Mouse (Mus musculus) adrenal gland, adult 18-20 months (tissue): ENCODE measurements around the gene Tent5b. TPM values are rescaled to one million over a fixed set of nuclear protein-coding genes. Genes with fewer than 3 reads are reported as not detected.

Source experiments
- DNase-seq, 2 experiments: peaks; one replicate each; pipeline ENCODE4 v3.0.0; 2021 to 2022; ENCODE audit warnings: low spot score in 2 of 2
- total RNA-seq, 2 experiments: library from RNA; stranded (reverse); gene quantifications; 1 replicate in 1 of 2; 2 replicates in 1 of 2; pipeline ENCODE4 v1.2.3; 2021

Gene Tent5b
- total RNA-seq, 2 experiments from 2014 or later, result 2.0 to 4.6 TPM

- peak; percentile 81 to 82 for DNase-seq
These were observed 11.9 kb upstream of the Tent5b start for GRCm38 (mm10) chr4:133468080-133468479.

GRCm38 (mm10) chr4:133469122-133469521, 10.8 kb upstream of the Tent5b start:
- DNase-seq, result no peak

- DNase-seq, result no peak
These were observed 8.7 kb upstream of the Tent5b start for GRCm38 (mm10) chr4:133471135-133471821.

- DNase-seq, result no peak
These were observed 6.1 kb upstream of the Tent5b start for GRCm38 (mm10) chr4:133473833-133474232.

GRCm38 (mm10) chr4:133480185-133480537, 229 bp downstream of the Tent5b start:
- DNase-seq, result no peak

- DNase-seq, result no peak
These were observed 822 bp downstream of the Tent5b start for GRCm38 (mm10) chr4:133480754-133481153.

- DNase-seq, result no peak
These were observed 1.6 kb downstream of the Tent5b start for GRCm38 (mm10) chr4:133481488-133481887.

GRCm38 (mm10) chr4:133482479-133482878, 2.5 kb downstream of the Tent5b start:
- DNase-seq, result no peak

GRCm38 (mm10) chr4:133484266-133485025, 4.5 kb downstream of the Tent5b start:
- DNase-seq, result peak in 1 of 2 experiments; percentile 41

GRCm38 (mm10) chr4:133485691-133486425, 5.9 kb downstream of the Tent5b start:
- no peak for DNase-seq

GRCm38 (mm10) chr4:133486673-133487357, 6.9 kb downstream of the Tent5b start:
- no peak for DNase-seq

- no peak for DNase-seq
These were observed 8.9 kb downstream of the Tent5b start for GRCm38 (mm10) chr4:133488619-133489392.

- no peak for DNase-seq
These were observed 9.7 kb downstream of the Tent5b start for GRCm38 (mm10) chr4:133489489-133490245.

GRCm38 (mm10) chr4:133491800-133492199, 11.9 kb downstream of the Tent5b start:
- DNase-seq, result no peak

GRCm38 (mm10) chr4:133493895-133494294, 14.0 kb downstream of the Tent5b start:
- DNase-seq, result no peak

- peak; percentile 96 for DNase-seq
These were observed 14.5 kb downstream of the Tent5b start for GRCm38 (mm10) chr4:133494432-133494831.

GRCm38 (mm10) chr4:133494867-133495266, 14.9 kb downstream of the Tent5b start:
- no peak for DNase-seq

- DNase-seq, result no peak
These were observed 15.8 kb downstream of the Tent5b start for GRCm38 (mm10) chr4:133495711-133496110.

- no peak for DNase-seq
These were observed 17.0 kb downstream of the Tent5b start for GRCm38 (mm10) chr4:133496738-133497445.
